Mouse (Mus musculus): Measurements from ENCODE around the gene Hist1h2ad. TPM values are rescaled to one million over a fixed set of nuclear protein-coding genes. Genes with fewer than 3 reads are reported as not detected.
A peak's percentile ranks its signal among the peaks of the same experiment; 100 is the strongest.
"Not testable (repeated sequence)": the region's sequence is repeated elsewhere in the genome, so short reads cannot be mapped to it uniquely, and the experiment has no call there.

Hist1h2ad gene
- polyA plus RNA-seq, 1 experiment from 2014 or later, result 2.6 TPM

- peak; percentile 77 for ATAC-seq
- Histone ChIP-seq H3K4me2 (ENCODE audit: low read depth, low read length) (peak overlapping the region; percentile 90), H3K27ac (ENCODE audit: low read depth) (peak overlapping the region; percentile 97), H3K4me3 (ENCODE audit: low read depth, low read length) (peak overlapping the region; percentile 64), H3K27me3 (ENCODE audit: insufficient read depth, low read length) (no peaks in the 10 kb centered on the region), H3K9ac (replicated peaks) (peak overlapping the region; percentile 83), H3K36me3 (replicated peaks; ENCODE audit: insufficient read depth, low read length) (no peaks in the 10 kb centered on the region), H3K4me1 (ENCODE audit: insufficient read depth) (peaks cover 15% of the 10 kb centered on the region), H3K9me3 (ENCODE audit: low read length) (no peaks in the 10 kb centered on the region)
- peak; percentile 89 for DNase-seq
- TF ChIP-seq CTCF (IDR thresholded peaks at IDR 0.05; ENCODE audit: low read depth) (no peak), EP300 (IDR thresholded peaks at IDR 0.05; ENCODE audit: low read depth) (peak; percentile 88)
- under 1% methylated on average over 54 of the region's 54 CpGs for WGBS (ENCODE audit: insufficient replicate concordance)
Measured at GRCm38 (mm10) chr13:23554925-23555838, 19.0 kb upstream of the Hist1h2ad start.

GRCm38 (mm10) chr13:23555839-23556416 is 18.3 kb upstream of the Hist1h2ad start:
- Histone ChIP-seq H3K36me3 (replicated peaks; ENCODE audit: insufficient read depth, low read length) (no peaks in the 10 kb centered on the region), H3K27ac (ENCODE audit: low read depth) (peak overlapping the region; percentile 97), H3K4me3 (ENCODE audit: low read depth, low read length) (peak overlapping the region; percentile 64), H3K4me1 (ENCODE audit: insufficient read depth) (peaks cover 10% of the 10 kb centered on the region), H3K27me3 (ENCODE audit: insufficient read depth, low read length) (no peaks in the 10 kb centered on the region), H3K9ac (replicated peaks) (peak overlapping the region; percentile 83), H3K4me2 (ENCODE audit: low read depth, low read length) (peak overlapping the region; percentile 90), H3K9me3 (ENCODE audit: low read length) (no peaks in the 10 kb centered on the region)
- under 1% methylated on average over 18 of the region's 18 CpGs for WGBS (ENCODE audit: insufficient replicate concordance)
- DNase-seq (peak; percentile 74), ATAC-seq (peak; percentile 49)
- TF ChIP-seq CTCF (IDR thresholded peaks at IDR 0.05; ENCODE audit: low read depth) (no peak), EP300 (IDR thresholded peaks at IDR 0.05; ENCODE audit: low read depth) (no peak; the same call in 1 of the 2 replicates)

- peak overlapping the region; percentile 64 for H3K4me3 ChIP-seq (ENCODE audit: low read depth, low read length)
- DNase-seq (no peak), ATAC-seq (no peak)
- peaks cover 8% of the 10 kb centered on the region for H3K4me1 ChIP-seq (ENCODE audit: insufficient read depth)
- H3K27me3 ChIP-seq (ENCODE audit: insufficient read depth, low read length), result no peaks in the 10 kb centered on the region
- H3K9me3 ChIP-seq (ENCODE audit: low read length), result no peaks in the 10 kb centered on the region
- no peak for TF ChIP-seq EP300 (IDR thresholded peaks at IDR 0.05; ENCODE audit: low read depth)
- no peak for TF ChIP-seq CTCF (IDR thresholded peaks at IDR 0.05; ENCODE audit: low read depth)
- no peaks in the 10 kb centered on the region for H3K36me3 ChIP-seq (replicated peaks; ENCODE audit: insufficient read depth, low read length)
- 63% methylated on average over 3 of the region's 3 CpGs for WGBS (ENCODE audit: insufficient replicate concordance)
- H3K27ac ChIP-seq (ENCODE audit: low read depth), result peak overlapping the region; percentile 97
- H3K9ac ChIP-seq (replicated peaks), result peak overlapping the region; percentile 10; the same call in 1 of the 2 replicates
- peak overlapping the region; percentile 90 for H3K4me2 ChIP-seq (ENCODE audit: low read depth, low read length)
Measured at GRCm38 (mm10) chr13:23556906-23557305, 17.3 kb upstream of the Hist1h2ad start.

- peak overlapping the region; percentile 39 for H3K9ac ChIP-seq (replicated peaks)
- not testable (repeated sequence) for H3K4me1 ChIP-seq (ENCODE audit: insufficient read depth); H3K4me3 ChIP-seq (ENCODE audit: low read depth, low read length); H3K9me3 ChIP-seq (ENCODE audit: low read length); DNase-seq; H3K27me3 ChIP-seq (ENCODE audit: insufficient read depth, low read length); H3K36me3 ChIP-seq (replicated peaks; ENCODE audit: insufficient read depth, low read length); ATAC-seq
- peak overlapping the region; percentile 46 for H3K27ac ChIP-seq (ENCODE audit: low read depth)
- H3K4me2 ChIP-seq (ENCODE audit: low read depth, low read length), result peak overlapping the region; percentile 55
- WGBS (ENCODE audit: insufficient replicate concordance), result 35% methylated on average over 2 of the region's 2 CpGs
Measured at GRCm38 (mm10) chr13:23560699-23561098, 13.5 kb upstream of the Hist1h2ad start.

- not testable (repeated sequence) for H3K9me3 ChIP-seq (ENCODE audit: low read length); H3K4me1 ChIP-seq (ENCODE audit: insufficient read depth); DNase-seq; H3K36me3 ChIP-seq (replicated peaks; ENCODE audit: insufficient read depth, low read length); H3K27me3 ChIP-seq (ENCODE audit: insufficient read depth, low read length)
- H3K9ac ChIP-seq (replicated peaks), result peak overlapping the region; percentile 72
- 0% methylated on average over 2 of the region's 5 CpGs for WGBS (ENCODE audit: insufficient replicate concordance)
- peak overlapping the region; percentile 99 for H3K27ac ChIP-seq (ENCODE audit: low read depth)
- peak overlapping the region; percentile 43 for H3K4me3 ChIP-seq (ENCODE audit: low read depth, low read length)
- H3K4me2 ChIP-seq (ENCODE audit: low read depth, low read length), result peak overlapping the region; percentile 83; the same call in 1 of the 2 replicates
- peak; percentile 0; the same call in 1 of the 2 replicates for ATAC-seq
Measured at GRCm38 (mm10) chr13:23561531-23561882, 12.7 kb upstream of the Hist1h2ad start.

- peak within 1 kb of the TSS; percentile 72 for H3K9ac ChIP-seq (replicated peaks)
- TF ChIP-seq EP300 (IDR thresholded peaks at IDR 0.05; ENCODE audit: low read depth), result peak; percentile 80; the same call in 1 of the 2 replicates
- WGBS (ENCODE audit: insufficient replicate concordance), result under 1% methylated on average over 48 of the region's 67 CpGs
- H3K9me3 ChIP-seq (ENCODE audit: low read length); H3K4me1 ChIP-seq (ENCODE audit: insufficient read depth); H3K27me3 ChIP-seq (ENCODE audit: insufficient read depth, low read length); H3K36me3 ChIP-seq (replicated peaks; ENCODE audit: insufficient read depth, low read length): not testable (repeated sequence)
- H3K4me2 ChIP-seq (ENCODE audit: low read depth, low read length), result peak within 1 kb of the TSS; percentile 83
- peak within 1 kb of the TSS; percentile 43 for H3K4me3 ChIP-seq (ENCODE audit: low read depth, low read length)
- ATAC-seq, result peak; percentile 91
- peak within 1 kb of the TSS; percentile 99 for H3K27ac ChIP-seq (ENCODE audit: low read depth)
- DNase-seq, result peak; percentile 95
Measured at GRCm38 (mm10) chr13:23561883-23562659, 12.1 kb upstream of the Hist1h2ad start, which contains the start of gene Hist1h3e. Gene Hist1h3e, minus strand, starts transcription at chr13:23562369.
